Mouse (Mus musculus): ENCODE results near the gene Zfp978.
"Not testable (repeated sequence)": the region's sequence is repeated elsewhere in the genome, so short reads cannot be mapped to it uniquely, and the experiment has no call there.

Gene Zfp978

GRCm38 (mm10) chr4:147349687-147350415 is 11.3 kb upstream of the Zfp978 start:
- DNase-seq (ENCODE audit: extremely low spot score, low read depth, low spot score): not testable (repeated sequence)

DNA sequence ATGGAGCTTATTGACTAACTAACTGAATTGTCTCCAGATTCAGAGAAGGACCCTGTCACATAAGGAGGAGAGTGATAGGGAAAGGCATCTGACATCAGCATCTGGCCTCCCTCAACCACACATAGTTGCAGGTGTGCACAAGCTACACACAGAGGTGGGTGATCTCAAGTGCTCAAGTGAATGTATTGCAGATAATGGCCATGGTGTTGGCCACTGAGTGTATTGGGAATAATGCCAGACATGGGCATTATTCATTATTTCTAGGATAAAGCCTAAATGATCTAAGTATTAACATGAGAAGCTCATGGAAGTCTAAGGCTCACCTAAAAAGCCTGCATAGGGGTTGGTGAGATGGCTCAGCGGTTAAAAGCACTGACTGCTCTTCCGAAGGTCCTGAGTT is 10.6 kb upstream of the Zfp978 start:
- not testable (repeated sequence) for DNase-seq (ENCODE audit: extremely low spot score, low read depth, low spot score)

DNA sequence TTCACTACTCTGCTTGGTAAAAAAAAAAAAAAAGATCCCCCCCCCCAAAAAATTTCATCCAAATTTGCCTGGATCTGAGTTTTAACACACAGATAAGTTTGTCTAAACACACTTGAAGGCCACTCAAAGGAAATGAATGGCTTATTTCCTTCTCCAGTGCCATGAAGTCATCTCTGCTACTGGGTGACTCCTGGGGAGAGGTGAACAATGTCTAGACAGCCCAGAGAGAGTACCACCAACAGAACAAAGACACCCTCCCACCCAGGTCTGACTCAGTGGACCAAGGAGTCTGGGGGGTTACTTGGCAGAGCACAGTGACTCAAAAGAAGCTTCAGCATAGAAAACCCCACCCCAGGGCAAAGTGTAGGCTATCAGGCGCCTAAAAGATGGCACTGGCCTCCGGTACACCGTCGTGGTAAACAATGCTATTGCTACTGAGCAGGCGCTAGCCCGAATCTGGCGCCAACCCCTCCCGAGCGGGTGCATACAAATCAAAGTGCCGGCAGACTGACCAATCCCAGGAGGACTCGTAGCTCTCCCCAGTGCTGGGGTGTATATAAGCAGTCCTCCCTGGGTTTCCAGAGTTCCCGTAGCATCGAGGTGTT is 9.6 kb upstream of the Zfp978 start:
- not testable (repeated sequence) for DNase-seq (ENCODE audit: extremely low spot score, low read depth, low spot score)

GRCm38 (mm10) chr4:147353626-147354025 is 7.5 kb upstream of the Zfp978 start:
- not testable (repeated sequence) for DNase-seq (ENCODE audit: extremely low spot score, low read depth, low spot score)

DNA sequence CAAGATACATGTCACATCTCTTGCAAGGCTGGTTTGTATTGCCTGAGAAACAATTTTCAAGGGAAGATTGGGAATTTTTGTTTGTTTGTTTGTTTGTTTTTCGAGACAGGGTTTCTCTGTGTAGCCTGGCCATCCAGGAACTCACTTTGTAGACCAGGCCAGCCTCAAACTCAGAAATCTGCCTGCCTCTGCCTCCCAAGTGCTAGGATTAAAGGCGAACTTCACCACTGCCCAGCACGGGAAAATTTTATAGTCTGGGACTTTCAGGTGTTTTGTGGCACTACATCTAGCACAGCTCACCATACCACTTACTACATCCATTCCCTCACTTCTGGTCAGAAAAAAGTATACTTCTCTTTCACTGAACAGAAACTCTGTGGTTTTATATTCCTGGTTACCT is 5.1 kb upstream of the Zfp978 start:
- DNase-seq (ENCODE audit: extremely low spot score, low read depth, low spot score): not testable (repeated sequence)

GRCm38 (mm10) chr4:147357195-147357594 is 3.9 kb upstream of the Zfp978 start:
- DNase-seq (ENCODE audit: extremely low spot score, low read depth, low spot score): not testable (repeated sequence)

GRCm38 (mm10) chr4:147361872-147362271 is 769 bp downstream of the Zfp978 start:
- not testable (repeated sequence) for DNase-seq (ENCODE audit: extremely low spot score, low read depth, low spot score)

DNA sequence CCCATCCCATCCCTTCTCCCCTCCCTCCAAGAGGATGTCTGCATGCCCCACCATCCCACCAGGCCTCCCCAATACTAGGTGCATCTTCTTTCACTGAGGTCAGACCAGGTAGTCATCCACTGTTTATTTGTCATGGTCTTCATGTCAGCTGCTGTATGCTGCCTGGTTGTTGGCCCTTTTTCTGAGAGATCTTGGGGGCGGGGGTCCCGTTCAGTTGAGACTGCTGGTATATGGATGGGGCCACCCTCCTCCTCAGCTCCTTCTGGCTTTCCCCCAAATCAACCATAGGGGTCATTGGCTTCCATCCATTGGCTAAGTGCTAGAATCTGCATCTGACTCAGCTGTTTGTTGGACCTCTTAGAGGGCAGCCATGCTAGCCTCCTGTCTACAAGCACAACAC is 8.5 kb downstream of the Zfp978 start:
- not testable (repeated sequence) for DNase-seq (ENCODE audit: extremely low spot score, low read depth, low spot score)

DNA sequence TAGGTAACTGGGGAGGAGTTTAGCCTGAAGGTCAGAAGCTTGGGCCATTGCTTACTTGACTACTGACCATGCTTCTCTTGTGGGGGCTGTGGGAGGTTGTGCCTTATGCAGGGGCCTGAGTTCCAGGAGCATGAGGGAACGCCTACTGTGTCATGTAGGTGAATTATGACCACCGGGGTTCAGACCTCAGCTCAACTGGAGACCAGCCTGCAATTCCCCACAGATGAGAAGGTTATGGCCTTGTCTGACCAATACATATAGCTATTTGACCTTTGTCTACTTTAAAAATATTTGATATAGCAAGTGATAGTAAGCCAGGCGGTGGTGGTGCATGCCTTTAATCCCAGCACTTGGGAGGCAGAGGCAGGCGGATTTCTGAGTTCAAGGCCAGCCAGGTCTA is 22.1 kb downstream of the Zfp978 start:
- DNase-seq (ENCODE audit: extremely low spot score, low read depth, low spot score): not testable (repeated sequence)

DNA sequence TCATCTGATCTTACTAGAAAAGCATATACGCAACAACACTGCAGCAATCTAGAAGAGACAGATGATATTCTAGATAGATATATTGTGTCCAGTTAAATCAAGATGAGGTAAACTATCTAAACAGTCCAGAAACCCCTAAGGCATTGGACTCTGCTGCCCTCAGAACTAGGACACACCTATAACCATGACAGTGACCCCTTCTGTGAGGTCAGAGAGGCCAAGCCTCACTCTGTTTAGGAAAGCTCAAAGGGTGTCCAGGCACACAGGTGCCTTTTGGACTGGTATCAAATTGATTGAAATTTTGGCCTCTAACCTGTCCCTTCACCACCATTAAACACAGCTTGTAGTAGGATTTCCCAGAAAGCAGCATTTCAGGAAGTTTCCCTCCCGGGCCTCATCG is 36.1 kb downstream of the Zfp978 start:
- not testable (repeated sequence) for DNase-seq (ENCODE audit: extremely low spot score, low read depth, low spot score)

DNA sequence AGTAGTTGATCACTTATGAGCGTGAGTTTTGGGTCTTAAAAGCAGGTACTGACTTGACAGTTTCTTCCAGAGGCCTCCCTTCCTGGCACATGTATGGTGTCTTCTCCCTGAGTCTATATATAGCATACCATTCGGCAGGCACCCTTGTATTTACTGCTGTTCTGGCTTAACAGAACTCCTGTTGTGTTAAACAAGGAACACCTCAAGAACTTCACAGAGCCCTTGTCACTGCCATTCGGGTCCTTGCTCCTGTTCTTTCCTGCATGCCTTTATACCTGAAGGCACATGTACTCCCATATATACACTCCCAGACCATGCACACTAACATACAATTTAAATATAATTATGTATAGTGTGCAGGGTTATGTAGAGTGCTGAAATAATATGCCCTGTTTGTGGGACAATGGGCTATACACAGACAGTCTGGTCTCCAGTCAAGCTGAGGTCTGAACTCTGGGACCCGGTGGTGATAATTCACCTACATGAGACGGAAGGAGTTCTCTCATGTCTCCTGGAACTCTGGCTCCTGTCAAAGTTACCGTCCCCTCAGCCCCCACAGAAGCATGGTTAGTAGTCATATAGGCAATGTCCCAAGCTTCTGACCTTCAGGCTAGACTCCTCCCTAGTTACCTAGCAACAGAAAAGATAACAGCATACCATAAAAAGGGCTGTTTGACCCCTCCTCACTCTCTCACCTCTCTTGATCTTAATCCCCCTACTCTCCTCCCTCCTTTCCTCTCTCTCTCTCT is 37.0 kb downstream of the Zfp978 start:
- DNase-seq (ENCODE audit: extremely low spot score, low read depth, low spot score): not testable (repeated sequence)

- DNase-seq (ENCODE audit: extremely low spot score, low read depth, low spot score): not testable (repeated sequence)
Measured at GRCm38 (mm10) chr4:147398741-147399140, 37.6 kb downstream of the Zfp978 start.

GRCm38 (mm10) chr4:147399505-147399904 is 38.4 kb downstream of the Zfp978 start:
- not testable (repeated sequence) for DNase-seq (ENCODE audit: extremely low spot score, low read depth, low spot score)

GRCm38 (mm10) chr4:147400031-147400847 is 39.1 kb downstream of the Zfp978 start:
- not testable (repeated sequence) for DNase-seq (ENCODE audit: extremely low spot score, low read depth, low spot score)

DNA sequence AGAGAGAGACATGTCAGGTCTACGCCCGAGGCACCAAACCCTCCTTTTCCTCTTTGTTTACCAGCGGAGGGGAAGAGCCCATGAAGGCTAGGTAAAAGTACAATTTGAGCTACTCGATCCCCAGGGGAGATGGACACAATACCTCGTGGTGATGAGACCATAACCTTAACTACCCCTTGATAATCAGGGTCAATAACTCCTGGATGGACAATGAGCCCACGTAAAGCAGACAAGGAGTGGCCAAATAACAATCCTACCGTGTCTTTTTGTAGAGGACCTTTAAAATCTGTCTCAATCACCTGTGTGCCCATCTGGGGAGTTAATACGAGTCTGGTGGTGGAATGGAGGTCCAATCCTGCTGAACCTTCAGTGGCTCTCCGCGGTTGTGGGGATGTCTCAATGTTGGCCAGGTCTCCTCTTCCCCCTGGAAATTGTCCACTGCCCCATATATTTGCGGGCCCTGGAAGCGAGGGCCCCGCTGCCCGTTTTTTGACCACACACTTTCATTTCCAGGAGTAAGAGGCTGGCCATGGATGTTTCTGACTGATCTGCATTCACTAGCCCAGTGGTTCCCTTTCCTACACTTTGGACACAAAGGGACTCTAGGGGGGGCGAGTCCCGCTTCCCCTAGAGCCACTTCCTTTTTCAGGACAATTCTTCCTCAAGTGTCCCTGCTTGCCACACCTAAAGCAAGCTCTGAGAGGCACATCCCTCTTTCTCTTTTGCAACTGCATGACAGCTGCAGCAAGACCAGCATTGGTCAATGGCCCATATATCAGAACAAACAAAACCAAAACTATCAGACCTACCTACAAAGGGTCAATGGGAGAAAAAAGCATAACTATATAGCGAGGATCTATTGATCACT is 40.0 kb downstream of the Zfp978 start:
- not testable (repeated sequence) for DNase-seq (ENCODE audit: extremely low spot score, low read depth, low spot score)

GRCm38 (mm10) chr4:147401736-147402506 is 40.8 kb downstream of the Zfp978 start:
- not testable (repeated sequence) for DNase-seq (ENCODE audit: extremely low spot score, low read depth, low spot score)

DNA sequence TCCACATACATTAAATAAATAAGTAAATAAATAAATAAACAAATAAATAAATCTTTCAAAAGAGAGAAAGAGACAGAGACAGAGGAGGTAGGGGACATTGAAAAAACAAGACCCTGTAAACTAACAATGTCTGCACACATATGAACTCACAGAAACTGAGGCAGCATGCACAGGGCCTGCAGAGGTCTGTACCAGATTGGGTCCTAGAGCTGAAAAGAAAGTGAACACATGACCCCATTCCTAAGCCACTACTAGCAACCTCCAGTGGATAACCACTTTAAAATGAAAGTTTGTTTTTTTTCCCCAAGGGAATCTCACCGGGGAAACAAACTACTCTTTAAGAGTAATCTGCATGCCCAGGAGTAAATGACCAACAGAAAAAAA is 41.4 kb downstream of the Zfp978 start:
- DNase-seq (ENCODE audit: extremely low spot score, low read depth, low spot score): not testable (repeated sequence)

- not testable (repeated sequence) for DNase-seq (ENCODE audit: extremely low spot score, low read depth, low spot score)
Measured at GRCm38 (mm10) chr4:147403509-147403908, 42.4 kb downstream of the Zfp978 start.
